Mouse (Mus musculus) gastrocnemius, adult 18-20 months (tissue): ENCODE results near the gene Pde8b. TPM values are rescaled to one million over a fixed set of nuclear protein-coding genes. Genes with fewer than 3 reads are reported as not detected.

Experiments
- DNase-seq: peaks from one replicate; pipeline ENCODE4 v3.0.0; 2021; ENCODE audit warnings: low spot score
- total RNA-seq, 2 experiments: library from RNA; stranded (reverse); gene quantifications; 2 replicates each; pipeline ENCODE4 v1.2.3; 2021

Gene Pde8b
- total RNA-seq, 2 experiments from 2014 or later: 1.6 to 2.9 TPM

DNA sequence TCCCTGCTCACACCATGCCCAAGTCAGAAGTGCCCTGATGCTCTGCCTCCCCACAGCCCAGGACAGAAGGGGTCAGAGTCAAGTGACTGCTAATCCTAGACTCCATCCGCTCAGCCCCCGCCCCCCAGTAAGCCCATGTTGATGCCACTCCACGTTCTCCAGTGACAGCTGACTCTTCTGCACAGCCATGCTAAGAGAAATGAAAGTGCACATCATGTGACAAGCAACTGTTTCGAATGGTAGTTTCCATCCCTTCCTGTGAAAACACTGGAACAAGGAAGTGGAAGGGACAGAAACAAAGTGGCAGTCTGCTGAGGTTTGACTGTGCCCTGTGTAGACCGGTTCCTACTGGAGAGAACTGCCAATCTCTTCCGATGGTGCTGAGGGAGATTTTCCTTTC, 217.2 kb downstream of the Pde8b start:
- no peak for DNase-seq

DNA sequence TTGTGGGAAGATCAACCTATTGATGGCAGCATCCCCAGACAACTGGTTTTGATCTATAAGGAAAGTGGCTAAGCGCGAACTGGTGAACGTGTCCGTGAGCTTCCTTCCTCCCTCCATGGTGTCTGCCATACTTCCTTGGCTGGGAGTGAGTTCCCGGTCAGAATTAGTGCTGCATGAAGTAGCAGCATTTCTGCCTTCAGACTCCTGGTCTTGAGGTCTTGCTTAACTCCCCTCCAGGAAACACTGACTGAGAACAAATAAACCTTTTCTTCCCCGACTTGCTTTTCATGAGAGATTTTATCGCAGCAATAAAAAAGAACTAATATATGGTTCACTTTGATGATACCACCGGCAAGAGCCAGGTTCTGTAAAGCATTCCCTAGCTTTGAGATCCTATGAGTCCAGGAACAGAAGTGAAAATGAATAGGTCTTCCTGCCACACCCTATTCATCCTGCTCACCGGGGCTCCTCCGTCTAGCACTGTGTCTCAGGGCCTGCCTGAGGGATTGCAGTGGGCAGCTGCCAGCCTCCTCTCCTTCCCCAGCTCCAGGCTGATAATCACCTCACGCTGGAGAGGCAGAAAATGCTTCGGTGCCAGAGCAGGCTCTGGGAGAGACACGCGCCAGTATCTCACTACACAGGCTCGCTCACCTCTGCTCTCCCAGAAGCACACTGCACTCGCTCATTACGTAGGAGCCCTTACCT, 217.9 kb downstream of the Pde8b start:
- DNase-seq: no peak

DNA sequence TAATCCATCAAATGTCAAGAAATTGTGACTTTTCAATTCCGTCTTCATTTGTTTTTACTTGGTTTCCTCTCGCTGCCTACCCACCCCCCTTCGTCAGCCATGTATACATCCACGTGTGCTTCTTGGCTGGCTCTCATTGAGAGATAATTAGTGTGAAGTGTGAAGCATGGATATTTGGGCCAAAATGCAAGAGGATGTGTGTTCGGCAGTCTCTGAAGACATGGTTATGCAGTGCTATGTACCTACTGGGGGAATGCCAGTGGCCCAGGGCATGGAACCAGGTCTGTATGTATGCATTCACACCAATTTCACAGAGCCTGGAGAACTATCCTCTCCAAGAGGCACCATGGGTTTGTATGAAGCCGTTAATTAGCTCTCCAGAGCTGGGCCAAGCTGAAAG, 219.3 kb downstream of the Pde8b start:
- DNase-seq: no peak

DNA sequence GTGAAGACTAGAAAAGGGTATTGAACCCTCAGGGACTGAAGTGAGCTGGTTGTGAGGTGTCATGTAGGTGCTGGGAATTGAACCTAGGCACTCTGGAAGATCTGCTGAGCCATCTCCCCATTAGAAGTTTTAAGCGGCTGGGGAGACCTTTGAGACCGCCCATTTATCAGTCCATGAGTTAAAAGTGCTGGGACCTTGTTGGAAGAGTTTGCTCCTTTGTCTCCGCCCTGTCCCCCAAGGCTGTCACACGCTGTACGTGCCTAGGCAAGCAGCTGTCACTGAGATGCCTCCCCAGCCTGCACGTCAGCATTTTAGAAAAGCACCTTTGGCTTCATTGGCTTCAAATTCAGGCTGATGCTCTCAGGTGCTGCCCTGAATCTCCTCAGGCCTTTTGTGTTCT, 229.9 kb downstream of the Pde8b start:
- DNase-seq: no peak

DNA sequence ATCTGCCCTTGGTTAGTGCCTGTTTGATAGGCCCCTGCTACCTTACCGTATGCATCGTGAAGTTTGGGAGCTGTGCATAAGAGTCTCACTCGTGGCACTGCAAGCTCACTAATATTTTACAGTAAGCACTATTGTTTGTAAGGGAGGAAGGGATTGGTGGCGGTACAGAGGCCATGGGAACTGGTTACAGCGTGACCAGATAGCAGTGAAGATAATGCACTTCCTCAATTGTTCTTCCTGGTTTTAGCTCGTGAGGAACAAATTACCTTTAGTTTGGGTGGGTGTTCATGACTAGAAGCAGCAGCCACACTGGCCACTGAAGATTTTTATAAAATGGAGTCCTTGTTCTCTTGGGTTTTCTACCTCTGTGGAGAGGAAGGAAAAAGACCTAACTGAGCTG, 230.8 kb downstream of the Pde8b start:
- DNase-seq: no peak

DNA sequence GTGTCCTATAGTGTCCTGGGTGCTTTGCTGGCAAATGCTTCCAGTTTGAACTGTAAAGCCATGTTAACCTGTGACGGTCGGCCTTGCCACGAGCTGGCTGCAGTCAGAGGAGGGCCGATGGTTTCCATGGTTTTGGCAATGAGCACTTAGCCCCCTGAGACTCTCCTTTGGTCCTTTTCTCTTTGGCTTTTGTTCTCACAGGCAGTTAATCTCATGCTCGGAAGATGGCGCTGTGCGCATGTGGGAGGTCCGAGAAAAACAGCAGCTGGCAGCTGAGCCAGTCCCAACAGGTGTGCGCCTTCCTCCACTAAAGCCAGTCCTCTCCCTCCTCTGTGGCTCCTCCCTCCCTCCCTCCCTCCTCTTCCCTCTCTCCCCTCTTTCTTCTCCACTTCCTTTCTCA, 232.2 kb downstream of the Pde8b start:
- DNase-seq: peak; percentile 38

DNA sequence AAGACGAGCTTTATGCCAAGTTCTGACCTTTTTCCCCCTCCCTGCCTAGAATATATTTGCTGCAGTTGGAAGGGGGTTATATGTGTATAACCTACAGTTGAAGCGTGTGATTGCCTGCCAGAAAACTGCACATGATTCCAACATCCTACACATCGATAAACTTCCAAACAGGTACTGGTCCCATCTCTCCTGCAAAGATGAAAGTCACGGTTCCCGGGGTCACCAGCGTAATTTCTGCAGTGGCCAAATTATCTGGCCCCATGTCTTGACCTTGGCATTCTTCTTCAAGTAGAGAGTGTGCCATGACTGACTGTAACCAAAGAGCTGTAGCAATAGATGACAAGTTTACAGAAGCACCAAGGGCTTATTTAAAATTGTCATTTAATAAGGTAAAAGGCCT, 232.9 kb downstream of the Pde8b start:
- no peak for DNase-seq

DNA sequence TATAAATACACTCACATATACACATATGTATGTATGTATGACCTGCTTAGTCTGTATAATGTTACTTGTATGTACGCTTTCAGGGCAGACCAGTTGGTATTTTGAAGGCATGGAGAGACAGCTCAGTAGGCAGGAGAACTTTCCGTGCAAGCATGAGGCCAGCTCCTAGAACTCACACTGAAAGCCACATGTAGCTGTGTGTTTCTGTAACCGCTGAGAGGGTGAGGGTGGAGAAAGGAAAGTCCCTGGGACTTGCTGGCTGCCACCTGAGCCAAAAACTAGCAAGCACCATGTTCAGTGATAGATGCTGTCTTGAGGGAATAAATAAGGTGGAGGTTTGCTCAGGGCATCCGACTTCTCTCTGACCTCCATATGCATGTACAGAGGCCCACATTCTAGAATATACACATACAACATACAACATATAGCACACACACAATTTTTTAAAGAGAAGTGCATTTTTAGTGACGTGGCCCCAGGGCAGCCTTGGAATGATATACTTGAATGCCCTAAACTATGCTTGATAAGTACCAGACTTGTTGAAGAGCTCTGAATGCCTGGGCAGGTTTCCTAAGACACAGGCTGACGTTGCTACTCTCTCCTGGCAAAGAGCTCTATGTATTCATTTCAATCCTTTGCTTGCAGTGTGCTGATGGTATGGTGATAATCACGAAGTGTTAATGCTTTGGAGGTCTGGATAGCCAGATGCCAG, 238.4 kb downstream of the Pde8b start:
- DNase-seq: no peak

DNA sequence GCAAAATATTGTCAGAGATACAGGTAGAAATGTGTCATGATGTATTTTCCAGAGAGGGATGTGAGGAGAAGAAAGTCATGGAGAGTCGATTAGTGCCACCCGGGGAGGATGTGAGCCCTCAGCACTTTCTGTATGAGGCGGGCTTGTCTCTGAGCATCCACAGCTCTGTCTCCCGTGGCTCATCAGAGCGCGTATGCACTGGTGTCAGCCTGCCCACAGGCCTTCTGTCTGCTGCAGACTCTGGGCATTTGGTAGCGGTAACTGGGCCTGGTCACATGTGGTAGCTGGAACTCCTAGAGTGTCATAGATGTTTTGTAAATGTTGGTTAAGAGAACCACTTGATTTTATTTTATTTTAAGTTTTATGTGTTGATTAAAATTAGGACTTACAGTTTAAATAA, 240.9 kb downstream of the Pde8b start:
- DNase-seq: no peak

DNA sequence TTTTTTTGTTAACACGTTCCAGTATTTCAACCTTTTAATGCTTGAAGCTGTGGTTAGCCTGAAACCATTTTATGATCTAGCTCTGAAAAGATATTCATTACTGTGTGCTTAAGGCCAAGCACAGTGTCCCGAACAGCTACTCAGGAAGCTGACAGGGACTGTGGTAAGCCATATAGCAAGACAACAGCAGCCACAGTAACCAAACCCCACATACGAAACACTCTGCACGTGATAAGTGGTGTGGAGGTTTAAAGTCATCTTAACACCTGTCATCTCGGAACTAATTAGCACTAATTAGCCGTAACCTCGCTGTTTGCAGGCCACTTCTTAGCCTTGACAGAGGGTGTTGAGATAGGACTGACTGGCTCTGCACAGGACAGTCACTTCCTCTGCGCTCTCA, 242.9 kb downstream of the Pde8b start:
- DNase-seq: no peak

DNA sequence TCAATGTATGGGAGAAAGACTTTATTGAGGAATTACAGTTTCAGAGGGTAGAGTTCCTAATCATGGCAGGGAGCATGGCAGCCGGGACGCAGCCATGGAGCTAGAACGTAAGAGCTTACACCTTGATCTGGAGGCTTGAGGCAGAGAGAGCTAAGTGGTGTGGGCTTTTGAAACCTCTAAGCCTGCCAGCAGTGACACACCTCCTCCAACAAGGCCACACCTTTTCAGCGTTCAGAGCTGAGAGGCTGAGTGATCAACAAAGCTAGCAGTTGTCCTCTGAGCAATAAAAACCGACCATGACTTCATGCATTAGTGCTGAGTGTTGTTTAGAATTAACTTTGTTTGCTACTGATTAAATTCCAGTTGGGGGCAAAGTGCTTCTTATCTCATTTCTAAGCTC, 259.6 kb downstream of the Pde8b start:
- DNase-seq: no peak

DNA sequence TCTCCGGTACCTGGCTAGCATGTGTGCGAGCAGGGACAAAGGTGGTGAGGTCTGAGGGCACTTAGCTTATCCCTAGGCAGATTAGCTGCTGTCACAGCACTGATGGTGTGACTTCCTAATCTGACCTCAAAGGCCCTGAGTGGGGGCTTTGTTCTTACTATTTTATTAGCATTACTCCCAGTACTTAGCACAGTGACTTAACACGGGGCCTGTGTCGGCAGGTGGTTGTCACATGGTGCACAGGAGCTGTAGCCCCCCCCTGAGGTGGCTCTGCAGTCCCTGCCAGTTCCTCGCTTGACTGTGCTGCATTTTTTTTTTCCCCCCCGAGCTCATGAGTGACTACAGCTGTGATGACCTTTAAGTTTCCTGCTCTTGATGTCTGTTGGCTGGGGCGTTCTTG, 271.1 kb downstream of the Pde8b start:
- no peak for DNase-seq

DNA sequence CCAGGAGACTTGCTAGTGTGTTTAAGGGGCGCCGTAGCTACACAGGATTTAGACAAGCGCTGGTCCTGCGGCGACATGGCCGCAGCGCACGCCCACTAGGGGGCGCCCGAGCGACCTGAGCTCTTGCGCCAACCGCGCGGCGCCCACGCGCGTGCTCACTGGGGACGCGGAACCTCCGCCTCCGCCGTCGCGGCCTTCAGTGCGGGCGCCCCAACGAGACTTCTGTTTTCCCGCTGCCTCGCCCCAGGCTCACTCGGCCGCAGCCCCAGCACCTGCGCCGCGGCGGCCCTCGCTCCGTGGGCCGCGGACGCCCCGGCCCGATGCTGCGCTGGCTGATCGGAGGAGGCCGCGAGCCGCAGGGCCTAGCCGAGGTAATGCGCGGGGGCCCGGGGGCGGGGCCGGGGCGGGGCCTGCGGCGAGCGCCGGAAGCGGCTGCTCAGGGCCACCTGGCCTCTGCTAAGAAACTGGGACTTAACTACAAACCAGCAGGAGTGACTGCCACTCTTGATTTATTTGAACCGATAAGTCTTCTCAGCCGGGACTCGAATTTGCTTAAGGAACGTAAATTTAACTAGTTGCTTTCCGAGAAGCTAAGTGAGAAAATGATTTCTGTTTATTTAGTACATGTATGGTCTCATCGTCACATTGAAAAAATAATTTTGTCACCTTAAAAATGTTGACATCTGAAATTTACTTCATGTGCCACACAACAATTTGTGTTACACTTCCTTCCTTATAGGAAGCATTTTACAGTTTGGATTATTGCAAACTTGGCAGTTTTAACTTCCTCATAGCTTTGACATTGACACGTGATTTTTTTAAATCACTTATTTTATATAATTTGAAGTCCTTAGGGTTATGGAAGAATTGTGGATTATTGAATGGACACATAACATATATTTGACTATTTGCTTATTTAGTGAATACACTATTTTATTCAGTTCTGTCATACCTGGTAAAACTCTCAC, 273.6 kb downstream of the Pde8b start, which contains the start of gene Wdr41:
Wdr41 (plus strand) TSS at position 126 of the 968 bp plus-strand sequence.
- DNase-seq: peak; percentile 91

DNA sequence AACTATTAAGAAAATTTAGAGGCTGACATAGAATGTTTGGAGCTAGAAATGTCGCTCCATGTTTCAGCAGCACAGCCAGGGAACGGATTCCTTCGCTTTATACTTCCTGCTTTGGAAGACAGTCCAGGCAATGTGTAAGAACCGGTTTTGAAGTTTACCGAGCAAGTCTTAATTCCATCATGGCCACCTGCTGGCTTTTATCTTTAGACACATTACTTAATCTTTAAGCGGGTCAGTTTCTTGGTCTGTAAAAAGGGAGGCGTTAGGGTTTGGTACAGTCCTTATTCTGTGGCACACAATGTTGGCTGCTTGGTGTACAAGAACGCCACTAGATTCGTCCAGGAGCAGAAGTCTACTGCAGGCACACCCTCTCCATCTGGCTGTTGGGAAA, 274.3 kb downstream of the Pde8b start:
- DNase-seq: no peak

Other genes with a start within 250 kb of the Pde8b start
- 1 to 10 TPM; 4.2 to 4.8 TPM for gene Zbed3, start 73.3 kb upstream of the Pde8b start, total RNA-seq
- gene Aggf1, start 125.0 kb upstream of the Pde8b start, total RNA-seq: 10 to 100 TPM; 16.5 to 17.7 TPM
- not detected for gene Crhbp, start 194.6 kb upstream of the Pde8b start, total RNA-seq
- under 1 TPM in 1 of 2 experiments, not detected in 1; 0.69 TPM for gene S100z, start 228.4 kb upstream of the Pde8b start, total RNA-seq